Mouse (Mus musculus): ENCODE data around the gene Mfsd14b.

Gene Mfsd14b

DNA sequence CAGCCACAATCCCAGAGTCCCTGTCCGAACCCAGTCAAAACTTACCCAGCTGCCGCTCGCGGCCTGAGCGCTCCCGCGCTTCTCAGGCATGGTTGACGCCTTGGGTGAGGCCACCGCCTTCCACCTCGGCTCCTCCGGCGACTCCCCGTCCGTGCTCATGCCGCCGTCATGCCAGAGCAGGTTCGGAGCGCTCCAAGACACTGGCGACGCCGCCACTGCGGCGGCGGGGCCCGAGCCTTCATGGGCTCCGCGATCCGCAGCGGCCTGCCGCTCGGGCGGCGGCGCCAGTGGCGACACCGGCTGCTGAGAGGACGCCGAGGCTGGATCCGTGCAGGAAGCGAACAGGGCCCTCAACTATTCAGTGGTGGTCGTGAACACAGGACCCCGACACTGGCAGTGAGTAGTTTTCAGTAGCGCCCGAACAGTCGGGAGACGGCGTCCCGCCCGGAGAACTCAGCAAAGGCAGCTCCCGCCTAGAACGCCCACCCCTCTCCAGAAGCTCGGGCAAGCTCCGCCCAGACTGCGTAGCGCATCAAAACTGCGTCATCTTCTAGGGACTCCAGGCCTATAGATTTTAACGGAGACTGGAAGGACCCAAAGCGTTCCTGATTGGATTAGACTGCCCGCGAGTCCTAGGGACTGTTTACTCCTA lies at the start of gene Mfsd14b:
Gene Mfsd14b, minus strand, starts transcription at position 517 of the 652 bp plus-strand sequence.
- DNase-seq (ENCODE audit: low spot score in 2 of 2), result peak; percentile 83 to 95

DNA sequence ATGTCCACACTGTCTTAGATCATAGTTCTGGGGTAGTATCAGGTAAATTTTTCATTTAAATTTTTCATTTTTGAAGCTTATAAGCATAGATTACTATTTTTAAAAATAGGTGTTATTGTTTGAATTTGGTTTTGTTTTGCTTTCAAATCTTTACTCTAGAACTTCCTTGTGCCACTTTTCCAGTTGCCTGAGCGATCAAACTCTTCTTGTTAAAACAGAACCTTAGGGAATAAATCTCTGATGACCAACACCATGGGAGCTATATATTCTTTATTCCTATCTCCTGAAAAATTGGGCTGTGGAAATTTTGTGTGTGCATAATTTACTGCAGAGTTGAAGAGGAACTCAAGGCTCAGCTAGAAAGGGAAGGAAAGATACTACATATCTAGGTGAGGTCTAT lies 37.2 kb upstream of the Mfsd14b start, which contains the start of gene Olfr466:
Gene Olfr466, plus strand, starts transcription at position 301 of the 400 bp plus-strand sequence.
- no peak for DNase-seq (ENCODE audit: low spot score in 2 of 2)

DNA sequence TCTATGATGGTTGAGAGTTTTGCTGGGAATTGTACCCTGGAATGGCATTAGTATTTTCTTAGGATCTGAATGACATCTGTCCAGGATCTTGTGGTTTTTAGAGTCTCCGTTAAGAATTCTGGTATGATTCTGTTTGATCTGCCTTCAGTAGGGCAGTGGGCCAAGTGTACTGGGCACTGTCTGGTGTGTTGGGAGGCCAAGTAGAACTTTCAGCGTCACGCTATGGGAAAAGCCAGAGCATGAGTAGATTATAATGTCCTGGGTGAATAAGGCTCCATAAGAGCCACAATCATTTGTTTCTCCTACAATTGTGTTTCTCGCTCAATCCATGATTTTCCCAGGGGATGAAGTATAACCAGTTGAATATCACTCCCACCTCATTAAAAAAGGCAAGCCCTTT lies 25.0 kb upstream of the Mfsd14b start, which contains the start of gene Olfr465-ps1:
Gene Olfr465-ps1, plus strand, starts transcription at position 301 of the 400 bp plus-strand sequence.
- no peak for DNase-seq (ENCODE audit: low spot score in 2 of 2)

DNA sequence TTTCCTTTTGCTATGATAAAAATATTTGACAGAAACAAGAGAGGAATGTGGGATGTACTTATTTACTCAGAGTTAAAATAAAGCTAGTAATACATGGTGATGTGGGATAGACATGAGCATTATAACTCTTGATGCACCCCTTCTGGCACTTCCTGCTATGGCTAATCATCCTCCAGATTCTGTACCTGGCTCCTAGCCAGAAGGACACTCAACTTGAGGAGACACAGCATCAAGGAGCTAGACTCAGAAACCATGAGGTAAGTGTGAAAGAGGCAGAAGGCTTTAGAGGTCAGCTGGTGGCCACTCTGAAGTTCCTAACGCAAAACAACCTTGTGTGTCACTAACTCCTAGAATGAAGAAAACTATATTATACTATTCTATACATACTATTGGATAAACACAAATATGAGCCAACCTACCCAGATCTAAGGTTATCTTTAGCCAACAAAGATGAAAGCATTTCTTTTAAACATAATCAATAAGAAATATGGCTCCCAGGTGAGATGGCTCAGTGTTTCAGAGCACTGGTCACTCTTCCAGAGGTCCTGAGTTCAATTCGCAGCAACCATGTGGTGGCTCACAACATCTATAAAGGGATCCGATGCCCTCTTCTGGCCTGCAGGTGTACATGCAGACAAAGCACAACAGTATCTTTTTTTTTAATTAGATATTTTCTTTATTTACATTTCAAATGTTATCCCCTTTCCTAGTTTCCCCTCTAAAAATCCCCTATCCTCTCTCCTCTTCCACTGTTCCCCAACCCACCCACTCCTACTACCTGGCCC lies 14.5 kb upstream of the Mfsd14b start:
- no peak for DNase-seq (ENCODE audit: low spot score in 2 of 2)

DNA sequence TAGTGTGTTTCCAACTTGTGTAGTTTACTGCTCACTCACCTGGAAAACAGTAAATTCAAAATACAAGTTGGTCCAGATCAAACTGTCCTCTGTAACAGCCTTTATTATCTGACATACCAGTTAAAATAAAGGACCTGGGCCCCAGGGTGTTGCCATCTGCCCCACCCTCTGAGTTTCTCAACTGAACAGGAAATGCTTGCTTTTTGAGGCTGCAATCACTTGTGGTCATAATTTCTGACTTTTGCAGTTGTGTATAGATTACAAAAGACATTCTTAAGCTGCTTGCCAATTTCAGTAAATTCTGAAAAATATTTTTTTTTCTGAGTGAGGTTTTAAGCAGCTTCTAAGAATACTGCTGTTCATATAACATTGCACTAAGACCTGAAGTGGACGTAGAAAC lies 9.3 kb upstream of the Mfsd14b start:
- DNase-seq (ENCODE audit: low spot score in 2 of 2), result no peak

DNA sequence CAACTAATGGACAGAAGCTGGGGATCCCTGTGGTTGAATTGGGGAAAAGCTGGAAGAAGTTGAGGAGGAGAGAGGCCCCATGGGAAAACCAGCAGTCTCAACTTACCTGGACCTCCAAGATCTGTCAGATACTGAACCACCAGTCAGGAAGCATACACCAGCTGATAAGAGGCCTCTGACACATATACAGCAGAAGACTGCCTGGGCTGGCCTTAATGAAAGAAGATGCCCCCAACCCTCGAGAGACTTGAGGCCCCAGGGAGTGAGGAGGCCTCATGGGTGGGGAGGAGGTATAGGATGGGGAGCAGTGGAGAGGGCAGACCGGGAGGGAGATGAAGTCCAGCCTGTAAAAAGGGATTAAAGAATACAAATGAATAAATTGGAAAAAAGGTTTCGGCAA lies 8.2 kb upstream of the Mfsd14b start:
- no peak for DNase-seq (ENCODE audit: low spot score in 2 of 2)

DNA sequence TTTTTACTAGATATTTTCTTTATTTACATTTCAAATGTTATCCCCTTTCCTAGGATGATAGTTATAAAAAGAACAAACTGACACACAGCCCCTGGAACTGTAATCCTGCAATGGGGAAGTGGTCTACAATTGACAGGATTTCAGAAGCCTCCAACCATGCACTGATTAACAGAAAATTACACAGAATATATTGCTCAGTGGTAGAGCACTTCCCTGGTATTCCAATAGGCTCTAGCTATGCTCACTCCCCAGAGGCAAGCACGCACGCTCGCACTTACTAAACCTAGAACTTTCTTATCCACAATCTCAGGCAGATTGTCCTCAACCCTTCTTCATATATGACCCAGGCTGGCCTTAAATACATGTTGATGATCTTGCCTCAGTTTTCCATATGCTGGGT lies 464 bp upstream of the Mfsd14b start:
- no peak for DNase-seq (ENCODE audit: low spot score in 2 of 2)

DNA sequence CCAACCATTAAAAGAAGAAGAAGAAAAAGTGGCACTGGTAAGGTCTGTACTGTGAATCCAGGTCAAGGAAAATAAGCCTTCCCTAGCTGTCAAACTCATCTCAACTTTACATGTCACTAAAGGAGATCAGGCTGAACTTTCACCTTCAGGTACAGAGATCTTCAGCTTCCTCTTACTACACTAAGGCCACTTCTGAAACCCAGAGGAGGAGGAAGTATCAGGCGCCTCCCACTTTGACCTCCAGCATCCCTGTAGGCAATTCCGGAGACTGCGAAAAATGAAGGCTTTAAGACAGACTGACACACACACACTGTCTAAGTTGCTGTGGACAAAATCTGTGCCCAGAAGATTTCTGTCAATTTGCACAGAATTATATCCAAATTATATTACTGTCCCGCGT lies 814 bp downstream of the Mfsd14b start:
- DNase-seq (ENCODE audit: low spot score in 2 of 2), result no peak

DNA sequence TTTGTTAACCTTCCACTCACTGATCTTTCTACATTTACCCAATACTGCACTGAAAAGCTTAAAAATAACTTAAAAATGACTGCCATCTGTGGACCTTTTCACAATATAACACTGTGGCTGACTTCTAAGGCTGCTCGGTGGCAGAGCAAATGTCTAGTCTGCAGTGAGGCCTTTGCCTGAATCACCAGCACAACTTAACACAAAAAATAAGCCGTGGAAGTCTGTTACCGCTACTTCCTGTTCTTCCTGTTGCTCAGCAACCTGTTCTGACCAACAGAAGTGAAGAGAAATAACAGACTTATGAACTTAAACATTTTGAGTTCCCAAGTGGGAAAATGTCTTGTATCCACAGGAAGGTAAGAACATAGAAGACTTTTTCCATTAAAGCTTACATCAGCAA lies 11.5 kb downstream of the Mfsd14b start:
- DNase-seq (ENCODE audit: low spot score in 2 of 2), result no peak

DNA sequence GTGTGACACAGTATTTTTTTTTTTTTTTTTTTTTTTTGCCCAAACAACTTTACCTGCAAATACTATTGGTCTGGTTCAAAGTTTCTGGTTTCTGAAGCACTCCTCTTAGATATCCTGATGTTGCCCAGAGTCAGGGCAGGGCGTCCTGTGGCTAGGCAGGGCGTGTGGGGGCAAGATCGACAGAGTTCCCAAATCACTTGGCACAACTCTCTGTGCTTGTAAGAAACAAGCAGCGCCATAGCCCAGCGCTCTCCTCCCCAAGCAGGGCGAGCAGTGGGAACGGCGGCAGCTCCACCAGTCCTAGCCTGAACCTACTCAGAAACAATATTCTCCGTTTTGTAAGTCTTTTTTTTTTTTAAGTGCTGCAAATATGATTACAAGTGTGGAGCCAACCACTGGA lies 12.1 kb downstream of the Mfsd14b start:
- DNase-seq (ENCODE audit: low spot score in 2 of 2), result no peak

DNA sequence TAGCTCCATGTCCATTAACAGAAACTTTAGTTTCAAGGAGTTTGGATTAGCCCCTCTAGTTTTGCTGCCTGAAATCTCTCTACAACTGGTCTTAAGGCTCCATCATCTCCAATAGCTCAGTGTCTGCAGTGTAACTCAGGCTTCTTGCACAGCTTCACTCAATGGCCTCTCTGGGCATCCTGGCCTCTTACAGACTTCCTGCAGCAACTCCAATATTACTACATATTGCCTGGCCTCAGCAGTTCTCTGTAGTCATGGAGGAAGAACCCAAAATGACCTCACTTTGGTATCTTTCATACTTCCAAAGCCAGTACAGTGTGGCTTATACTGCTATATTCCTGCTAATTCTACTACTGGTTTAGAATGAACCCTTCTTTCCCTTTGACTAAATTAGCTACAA lies 15.8 kb downstream of the Mfsd14b start:
- DNase-seq (ENCODE audit: low spot score in 2 of 2), result no peak

DNA sequence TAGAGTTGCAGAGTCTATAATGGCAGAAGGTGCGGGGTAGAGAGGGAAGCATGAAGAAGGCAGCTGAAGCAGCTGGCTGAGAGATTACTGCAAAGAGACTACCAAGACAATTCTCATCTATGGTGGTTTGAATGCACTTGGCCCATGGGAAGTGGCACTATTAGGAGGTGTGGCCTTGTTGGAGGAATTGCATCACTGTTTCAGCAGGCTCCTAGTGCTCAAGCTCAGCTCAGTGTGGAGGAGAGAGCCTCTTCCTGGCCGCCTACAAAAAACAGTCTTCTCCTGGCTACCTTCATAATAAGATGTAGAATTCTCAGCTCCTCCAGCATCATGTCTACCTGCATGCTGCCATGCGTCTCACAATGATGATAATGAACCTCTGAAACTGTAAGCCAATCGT lies 16.9 kb downstream of the Mfsd14b start:
- no peak for DNase-seq (ENCODE audit: low spot score in 2 of 2)

DNA sequence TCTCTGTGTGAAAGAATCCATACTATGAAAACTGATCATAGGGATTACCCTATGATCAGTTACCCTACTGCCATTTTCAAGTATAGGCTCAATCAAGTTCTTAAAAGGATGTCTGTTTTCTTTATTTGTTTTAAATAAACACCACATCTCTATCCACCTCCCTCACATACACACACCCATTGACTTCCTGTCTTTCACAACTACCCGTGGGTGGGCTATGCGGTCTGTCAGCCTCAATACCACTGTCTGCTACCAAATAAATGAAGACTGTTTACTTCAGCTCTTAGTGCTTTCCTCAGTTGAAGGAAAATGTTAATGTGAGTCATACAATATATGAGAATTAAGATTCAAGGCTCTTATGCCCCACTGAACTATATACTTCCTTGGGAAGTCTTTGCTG lies 42.8 kb downstream of the Mfsd14b start:
- no peak for DNase-seq (ENCODE audit: low spot score in 2 of 2)

DNA sequence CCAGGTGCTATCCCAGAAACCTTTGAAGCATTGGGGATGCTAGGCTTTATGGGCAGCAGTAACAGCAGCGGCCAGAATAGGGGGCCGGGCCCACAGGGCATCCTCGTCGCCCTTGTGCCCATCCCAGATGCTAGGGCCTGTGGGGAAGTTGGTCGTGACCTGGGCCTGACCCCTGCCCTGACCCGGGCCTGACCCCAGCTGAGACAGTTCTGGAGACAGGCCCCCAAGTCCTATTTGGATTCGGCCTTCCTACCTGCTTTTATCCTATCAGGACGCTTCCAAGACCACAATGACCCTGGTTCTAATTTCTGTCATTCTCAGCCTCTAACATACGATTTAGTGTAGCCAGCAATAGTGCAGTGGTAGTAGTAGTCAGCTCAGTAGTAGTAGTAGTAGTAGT lies 60.1 kb downstream of the Mfsd14b start, which contains the start of gene Prss47:
Gene Prss47, minus strand, starts transcription at position 101 of the 400 bp plus-strand sequence.
- DNase-seq (ENCODE audit: low spot score in 2 of 2), result no peak

DNA sequence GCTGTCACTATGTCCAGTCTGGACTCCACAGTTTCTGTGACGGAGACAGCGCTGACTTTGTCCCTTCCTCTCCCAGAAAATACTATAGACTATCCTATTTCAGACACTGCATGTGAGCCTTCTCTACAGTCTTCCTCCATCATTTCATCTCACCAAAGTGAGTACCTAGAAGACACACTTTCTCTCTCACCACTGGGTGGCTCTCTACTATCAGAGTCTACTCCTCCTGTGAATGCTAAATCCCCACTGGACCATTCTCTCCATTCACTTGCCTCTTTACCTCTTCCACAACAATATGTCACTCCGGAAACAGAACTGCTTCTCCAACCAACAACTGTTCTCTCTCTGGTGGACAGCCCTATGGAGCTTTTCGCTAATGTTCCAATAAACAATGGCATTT lies 77.7 kb downstream of the Mfsd14b start:
- DNase-seq (ENCODE audit: low spot score in 2 of 2), result no peak

DNA sequence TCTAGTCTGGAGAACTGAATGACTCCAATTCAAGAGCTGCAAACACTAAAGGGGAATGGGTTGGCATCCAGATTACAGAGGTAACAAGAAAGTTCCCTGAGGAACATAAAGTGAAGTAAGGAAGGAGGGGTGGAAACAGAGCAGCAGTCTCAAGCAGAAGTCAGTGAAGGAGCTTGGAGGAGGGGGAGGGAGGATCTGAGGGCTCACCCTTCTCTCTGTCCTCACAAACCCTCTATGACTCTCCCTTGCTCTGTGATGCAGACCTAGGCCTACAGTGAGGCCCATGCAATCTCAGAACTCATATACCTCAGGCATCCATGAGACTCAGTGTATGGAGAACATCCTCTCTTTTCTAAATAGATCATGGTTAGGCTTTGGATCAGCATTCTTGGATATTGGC lies 80.0 kb downstream of the Mfsd14b start, which contains the start of gene Spata31d1c:
Gene Spata31d1c, plus strand, starts transcription at position 301 of the 400 bp plus-strand sequence.
- no peak for DNase-seq (ENCODE audit: low spot score in 2 of 2)
